In genomic region chrX:52717495-52717894, GRCm38 (mm10) we compare ENCODE assay signal across 12 mouse cellular contexts.
A peak's percentile ranks its signal among the peaks of the same experiment; 100 is the strongest.
DNase-seq lines count a peak whose midpoint lies in the region; ATAC-seq and TF ChIP-seq lines count a peak whose summit lies in the region.
"Had no signal": no experiment of that assay in that cellular context is flagged by ENCODE, and none has a peak within 500 bp of the region (broad histone marks: within the 10 kb centered on the region; RNA-seq: fewer than 3 reads in every experiment).

No protein-coding gene starts in this region.

- H3K36me3 ChIP-seq in liver, postnatal 0 days (replicated peaks; ENCODE audit: insufficient read depth, low read length) = no peaks in the 10 kb centered on the region

- TF ChIP-seq EP300 in liver, postnatal 0 days (IDR thresholded peaks at IDR 0.05; ENCODE audit: low read depth) = no peak

- intact Hi-C loops in gastrocnemius, adult 2 months (cut with DNase I) = no loop called here

- no peak overlapping the region for H3K4me3 ChIP-seq in gastrocnemius, adult 2 months
- no peak overlapping the region for H3K4me3 ChIP-seq in liver, postnatal 0 days (ENCODE audit: low read depth, low read length)
- H3K4me3 ChIP-seq: forebrain, embryonic 13.5 days; megakaryocyte, embryonic 14.5 days had no signal

- no peaks in the 10 kb centered on the region for H3K9me3 ChIP-seq in liver, postnatal 0 days (ENCODE audit: low read length)
- H3K9me3 ChIP-seq: forebrain, embryonic 13.5 days; megakaryocyte, embryonic 14.5 days had no signal

- no peak for ATAC-seq in liver, postnatal 0 days
- no peak for ATAC-seq in megakaryocyte-erythroid progenitor cell, adult 5-6 weeks (replicated peaks; ENCODE audit: low FRiP score, low TSS enrichment, poor library complexity, severe bottlenecking)
- ATAC-seq: forebrain, embryonic 13.5 days had no signal

- no peaks in the 10 kb centered on the region for H3K4me1 ChIP-seq in liver, postnatal 0 days (ENCODE audit: insufficient read depth)
- H3K4me1 ChIP-seq: forebrain, embryonic 13.5 days; megakaryocyte, embryonic 14.5 days had no signal

- 21% methylated on average over 3 of the region's 3 CpGs for WGBS in liver, postnatal 0 days (ENCODE audit: insufficient replicate concordance)

- H3K27me3 ChIP-seq in liver, postnatal 0 days (ENCODE audit: insufficient read depth, low read length) = no peaks in the 10 kb centered on the region
- H3K27me3 ChIP-seq: forebrain, embryonic 13.5 days had no signal

- no peak overlapping the region for H3K9ac ChIP-seq in liver, postnatal 0 days (replicated peaks)
- H3K9ac ChIP-seq: forebrain, embryonic 13.5 days had no signal

- no peak for DNase-seq in gastrocnemius, adult 2 months
- no peak for DNase-seq in gastrocnemius, postnatal 4 days (ENCODE audit: low spot score in 2 of 2)
- DNase-seq in liver, postnatal 0 days = no peak
- DNase-seq in liver (no peak), ES-CJ7 (ENCODE audit: low read depth, low spot score) (peak; percentile 37)
- DNase-seq in forelimb bud, embryonic 11.5 days (ENCODE audit: low read depth, low spot score) = peak; percentile 27
- DNase-seq in adrenal gland, adult 8-10 months = no peak
- DNase-seq: cerebellum, adult 11 months; heart, postnatal 36 days had no signal

- H3K4me2 ChIP-seq in liver, postnatal 0 days (ENCODE audit: low read depth, low read length) = no peak overlapping the region
- H3K4me2 ChIP-seq: forebrain, embryonic 13.5 days had no signal

- TF ChIP-seq CTCF in gastrocnemius, adult 2 months (IDR thresholded peaks at IDR 0.05) = peak; percentile 41
- peak; percentile 45 for TF ChIP-seq CTCF in liver, postnatal 0 days (IDR thresholded peaks at IDR 0.05; ENCODE audit: low read depth)

- no peak overlapping the region for H3K27ac ChIP-seq in gastrocnemius, adult 2 months
- no peak overlapping the region for H3K27ac ChIP-seq in liver, postnatal 0 days (ENCODE audit: low read depth)
- H3K27ac ChIP-seq: forebrain, embryonic 13.5 days had no signal

Comparison
In these comparisons a context has a peak if more than half of its experiments do, and no peak if none do; other contexts are left out.
1. DNase-seq: peak in ES-CJ7 (single experiment) and forelimb bud, embryonic 11.5 days (single experiment); none in gastrocnemius, adult 2 months (single experiment), gastrocnemius, postnatal 4 days (0 of 2), liver, postnatal 0 days (single experiment), liver (single experiment) and adrenal gland, adult 8-10 months (single experiment).